Mouse (Mus musculus): ENCODE data around the gene P4htm. TPM values are rescaled to one million over a fixed set of nuclear protein-coding genes. Genes with fewer than 3 reads are reported as not detected.

Gene P4htm
- polyA plus RNA-seq, 1 experiment from 2014 or later: 8.8 TPM

MicroRNA genes within 50 kb of the gene (microRNA counts, 519-probe panel; counts per million panel counts)
- microRNA mmu-miR-191 (2,869 counts per million, percentile 64 among the panel's probes with 10 or more counts), microRNA mmu-miR-425 (2,664 counts per million, percentile 56 among the panel's probes with 10 or more counts)

Small RNAs within 50 kb of the gene (microRNA-seq; reads per million reads assigned to microRNA genes)
- gene Gm24083 (not detected), gene Mir191 (not detected), gene Mir425 (1,508 reads per million, percentile 78 among the genes with 10 or more reads in this experiment)

Other genes starting within 250 kb of the P4htm start
- gene Usp4, start 249.8 kb downstream of the P4htm start, polyA plus RNA-seq (2015; fragmentation: Nextera tagmentation; extraction: Ambion mirVana): 99.6 and 108 TPM in 2 replicates
- 0.72 and 0.74 TPM in 2 replicates for gene 1700102P08Rik, start 204.9 kb downstream of the P4htm start, polyA plus RNA-seq (2015; fragmentation: Nextera tagmentation; extraction: Ambion mirVana)
- 1.2 and 1.3 TPM in 2 replicates for gene Ccdc36, start 169.2 kb downstream of the P4htm start, polyA plus RNA-seq (2015; fragmentation: Nextera tagmentation; extraction: Ambion mirVana)
- gene BC048562, start 161.2 kb downstream of the P4htm start, polyA plus RNA-seq (2015; fragmentation: Nextera tagmentation; extraction: Ambion mirVana): not detected in 2 replicates
- gene Ccdc71, start 137.1 kb downstream of the P4htm start, polyA plus RNA-seq (2015; fragmentation: Nextera tagmentation; extraction: Ambion mirVana): 56.3 and 57.8 TPM in 2 replicates
- 30.6 and 32.5 TPM in 2 replicates for gene Klhdc8b, start 136.1 kb downstream of the P4htm start, polyA plus RNA-seq (2015; fragmentation: Nextera tagmentation; extraction: Ambion mirVana)
- 78.4 and 79.9 TPM in 2 replicates for gene Lamb2, start 117.9 kb downstream of the P4htm start, polyA plus RNA-seq (2015; fragmentation: Nextera tagmentation; extraction: Ambion mirVana)
- gene Usp19, start 107.1 kb downstream of the P4htm start, polyA plus RNA-seq (2015; fragmentation: Nextera tagmentation; extraction: Ambion mirVana): 61.4 and 63.3 TPM in 2 replicates
- 104 and 107 TPM in 2 replicates for gene Qars, start 90.0 kb downstream of the P4htm start, polyA plus RNA-seq (2015; fragmentation: Nextera tagmentation; extraction: Ambion mirVana)
- 112 TPM in 2 replicates for gene Qrich1, start 80.9 kb downstream of the P4htm start, polyA plus RNA-seq (2015; fragmentation: Nextera tagmentation; extraction: Ambion mirVana)
- gene Impdh2, start 37.4 kb downstream of the P4htm start, polyA plus RNA-seq (2015; fragmentation: Nextera tagmentation; extraction: Ambion mirVana): 151 and 157 TPM in 2 replicates
- gene Ndufaf3, start 30.2 kb downstream of the P4htm start, polyA plus RNA-seq (2015; fragmentation: Nextera tagmentation; extraction: Ambion mirVana): 33.6 and 40.4 TPM in 2 replicates
- 109 and 122 TPM in 2 replicates for gene Dalrd3, start 27.8 kb downstream of the P4htm start, polyA plus RNA-seq (2015; fragmentation: Nextera tagmentation; extraction: Ambion mirVana)
- 89.6 and 95.0 TPM in 2 replicates for gene Wdr6, start 18.9 kb downstream of the P4htm start, polyA plus RNA-seq (2015; fragmentation: Nextera tagmentation; extraction: Ambion mirVana)
- gene Arih2, start 51.7 kb upstream of the P4htm start, polyA plus RNA-seq (2015; fragmentation: Nextera tagmentation; extraction: Ambion mirVana): 43.8 and 44.4 TPM in 2 replicates
- gene Slc25a20, start 64.4 kb upstream of the P4htm start, polyA plus RNA-seq (2015; fragmentation: Nextera tagmentation; extraction: Ambion mirVana): 37.1 and 38.3 TPM in 2 replicates
- 24.2 and 28.2 TPM in 2 replicates for gene Prkar2a, start 91.6 kb upstream of the P4htm start, polyA plus RNA-seq (2015; fragmentation: Nextera tagmentation; extraction: Ambion mirVana)
- gene Ip6k2, start 186.1 kb upstream of the P4htm start, polyA plus RNA-seq (2015; fragmentation: Nextera tagmentation; extraction: Ambion mirVana): 86.7 and 99.7 TPM in 2 replicates
- gene Nckipsd, start 210.7 kb upstream of the P4htm start, polyA plus RNA-seq (2015; fragmentation: Nextera tagmentation; extraction: Ambion mirVana): 17.7 and 19.0 TPM in 2 replicates
- gene Celsr3, start 228.7 kb upstream of the P4htm start, polyA plus RNA-seq (2015; fragmentation: Nextera tagmentation; extraction: Ambion mirVana): 0.08 and 0.09 TPM in 2 replicates

Data from limb, embryonic 15.5 days (tissue).